Mouse (Mus musculus): ENCODE data around the gene Eif4e2.

Gene Eif4e2

GRCm38 (mm10) chr1:87201848-87202247, 11.9 kb upstream of the Eif4e2 start:
- DNase-seq (ENCODE audit: low spot score in 2 of 2), result no peak

GRCm38 (mm10) chr1:87203779-87204178, 9.9 kb upstream of the Eif4e2 start:
- DNase-seq (ENCODE audit: low spot score in 2 of 2), result no peak

GRCm38 (mm10) chr1:87204465-87204864, 9.2 kb upstream of the Eif4e2 start, which contains the start of gene Chrng:
Chrng (plus strand) TSS chr1:87204657.
- no peak for DNase-seq (ENCODE audit: low spot score in 2 of 2)

GRCm38 (mm10) chr1:87205038-87205437, 8.7 kb upstream of the Eif4e2 start:
- no peak for DNase-seq (ENCODE audit: low spot score in 2 of 2)

- no peak for DNase-seq (ENCODE audit: low spot score in 2 of 2)
Observed at GRCm38 (mm10) chr1:87205502-87205901, 8.2 kb upstream of the Eif4e2 start.

- no peak for DNase-seq (ENCODE audit: low spot score in 2 of 2)
Observed at GRCm38 (mm10) chr1:87206339-87206738, 7.4 kb upstream of the Eif4e2 start.

GRCm38 (mm10) chr1:87211431-87211830, 2.3 kb upstream of the Eif4e2 start:
- DNase-seq (ENCODE audit: low spot score in 2 of 2), result no peak

GRCm38 (mm10) chr1:87214748-87215147, 1.0 kb downstream of the Eif4e2 start:
- DNase-seq (ENCODE audit: low spot score in 2 of 2), result no peak

- no peak for DNase-seq (ENCODE audit: low spot score in 2 of 2)
Observed at GRCm38 (mm10) chr1:87217938-87218337, 4.2 kb downstream of the Eif4e2 start.

GRCm38 (mm10) chr1:87225739-87226138, 12.0 kb downstream of the Eif4e2 start:
- DNase-seq (ENCODE audit: low spot score in 2 of 2), result no peak

- no peak for DNase-seq (ENCODE audit: low spot score in 2 of 2)
Observed at GRCm38 (mm10) chr1:87226409-87227159, 12.9 kb downstream of the Eif4e2 start.

- no peak for DNase-seq (ENCODE audit: low spot score in 2 of 2)
Observed at GRCm38 (mm10) chr1:87227160-87227550, 13.4 kb downstream of the Eif4e2 start.

- no peak for DNase-seq (ENCODE audit: low spot score in 2 of 2)
Observed at GRCm38 (mm10) chr1:87230606-87231005, 16.9 kb downstream of the Eif4e2 start.

GRCm38 (mm10) chr1:87232197-87232596, 18.5 kb downstream of the Eif4e2 start:
- DNase-seq (ENCODE audit: low spot score in 2 of 2), result no peak

- DNase-seq (ENCODE audit: low spot score in 2 of 2), result no peak
Observed at GRCm38 (mm10) chr1:87239056-87239455, 25.3 kb downstream of the Eif4e2 start.

- no peak for DNase-seq (ENCODE audit: low spot score in 2 of 2)
Observed at GRCm38 (mm10) chr1:87243021-87243420, 29.3 kb downstream of the Eif4e2 start.

- no peak for DNase-seq (ENCODE audit: low spot score in 2 of 2)
Observed at GRCm38 (mm10) chr1:87245430-87245829, 31.7 kb downstream of the Eif4e2 start.

GRCm38 (mm10) chr1:87245929-87246815, 32.5 kb downstream of the Eif4e2 start:
- peak; percentile 38 to 80 for DNase-seq (ENCODE audit: low spot score in 2 of 2)

GRCm38 (mm10) chr1:87252040-87252609, 38.4 kb downstream of the Eif4e2 start:
- no peak for DNase-seq (ENCODE audit: low spot score in 2 of 2)

- no peak for DNase-seq (ENCODE audit: low spot score in 2 of 2)
Observed at GRCm38 (mm10) chr1:87255173-87255572, 41.5 kb downstream of the Eif4e2 start.

GRCm38 (mm10) chr1:87257691-87258090, 44.0 kb downstream of the Eif4e2 start:
- no peak for DNase-seq (ENCODE audit: low spot score in 2 of 2)

- DNase-seq (ENCODE audit: low spot score in 2 of 2), result no peak
Observed at GRCm38 (mm10) chr1:87258484-87258883, 44.8 kb downstream of the Eif4e2 start.
